Mouse (Mus musculus) kidney, postnatal 0 days (tissue): Measurements from ENCODE around the gene Ankrd61. TPM values are rescaled to one million over a fixed set of nuclear protein-coding genes. Genes with fewer than 3 reads are reported as not detected.

ENCODE experiments used
- ATAC-seq: fragments of 200-750 bp; cut with Nextera tagmentation; replicated peaks from 2 replicates; pipeline ENCODE4 v1.8.0; 2017; ENCODE audit warnings: low read depth, moderate number of reproducible peaks, moderate TSS enrichment, moderate library complexity; ENCODE audit not compliant: low FRiP score
- DNase-seq: peaks from one replicate; pipeline ENCODE4 v3.0.0-alpha.2; 2016; ENCODE audit warnings: low spot score
- H3K27ac ChIP-seq: fragments of 300-500 bp; sonication (generic); 2 replicates; pipeline ENCODE4 v1.5.1; 2014; ENCODE audit warnings: mild to moderate bottlenecking
- H3K27me3 ChIP-seq: fragments of 300-500 bp; sonication (generic); 2 replicates; pipeline ENCODE4 v1.6.1; 2014; ENCODE audit warnings: low read length, mixed read lengths; ENCODE audit not compliant: insufficient read depth
- H3K36me3 ChIP-seq: fragments of 300-500 bp; sonication (generic); 2 replicates; pipeline ENCODE4 v1.6.1; 2014; ENCODE audit warnings: low read length, mixed read lengths; ENCODE audit not compliant: insufficient read depth
- H3K4me1 ChIP-seq: fragments of 300-500 bp; sonication (generic); replicated peaks from 2 replicates; pipeline ENCODE4 v1.6.1; 2014; ENCODE audit warnings: antibody characterized with exemption, low read length, mixed read lengths; ENCODE audit not compliant: insufficient read depth
- H3K4me2 ChIP-seq: fragments of 300-500 bp; sonication (generic); 2 replicates; pipeline ENCODE4 v1.6.1; 2014; ENCODE audit warnings: mild to moderate bottlenecking, low read length, moderate library complexity, mixed read lengths
- H3K4me3 ChIP-seq: fragments of 300-500 bp; sonication (generic); replicated peaks from 2 replicates; pipeline ENCODE4 v1.5.1; 2014; ENCODE audit warnings: low read depth, low read length
- H3K9ac ChIP-seq: fragments of 300-500 bp; sonication (generic); 2 replicates; pipeline ENCODE4 v1.6.1; 2014; ENCODE audit warnings: low read depth, low read length
- H3K9me3 ChIP-seq: fragments of 300-500 bp; sonication (generic); replicated peaks from 2 replicates; pipeline ENCODE4 v1.6.1; 2016; ENCODE audit warnings: low read length, inconsistent platforms, mixed read lengths
- CTCF ChIP-seq: IDR thresholded peaks from 2 replicates; pipeline ENCODE4 v1.5.1; 2016; ENCODE audit warnings: antibody characterized with exemption, low read depth, mild to moderate bottlenecking, moderate library complexity
- WGBS: fragments of 180-500 bp; shearing (Covaris S2); extraction: QIAGEN DNeasy Blood & Tissue Kit; methylation state at CpG from one replicate; pipeline ENCODE4 v1.1.7; 2014; 5-methylcytosine and 5-hydroxymethylcytosine counted together
- polyA plus RNA-seq: library from polyadenylated mRNA; unstranded; fragments of >200 nt; fragmentation: Nextera tagmentation; extraction: Ambion mirVana; gene quantifications from 2 replicates; pipeline ENCODE4 v1.2.1, GENCODE M21; 2015

Gene Ankrd61
- polyA plus RNA-seq, 1 experiment from 2014 or later, result 0.22 TPM

- no peak within 1 kb of the TSS for H3K4me3 ChIP-seq
- WGBS, result 19% methylated on average over 8 of the region's 8 CpGs
Measured at GRCm38 (mm10) chr5:143932831-143933230, 35.3 kb upstream of the Ankrd61 start, which contains the start of gene Rsph10b. Gene Rsph10b, plus strand, starts transcription at chr5:143933035.

GRCm38 (mm10) chr5:143931863-143932580 lies 34.5 kb upstream of the Ankrd61 start:
- H3K4me1 ChIP-seq, result no peaks in the 10 kb centered on the region
- H3K9me3 ChIP-seq, result no peaks in the 10 kb centered on the region
- no peak overlapping the region for H3K4me3 ChIP-seq
- TF ChIP-seq CTCF, result no peak
- ATAC-seq (no peak), DNase-seq (no peak)
- no peak overlapping the region for H3K4me2 ChIP-seq
- WGBS, result 87% methylated on average over 6 of the region's 6 CpGs
- no peaks in the 10 kb centered on the region for H3K27me3 ChIP-seq
- H3K9ac ChIP-seq, result no peak overlapping the region
- H3K27ac ChIP-seq, result no peak overlapping the region
- H3K36me3 ChIP-seq, result peaks cover 28% of the 10 kb centered on the region

More at GRCm38 (mm10) chr5:143932831-143933230, 35.3 kb upstream of the Ankrd61 start, which contains the start of gene Rsph10b:
- Histone ChIP-seq H3K27me3 (no peaks in the 10 kb centered on the region), H3K4me2 (no peak within 1 kb of the TSS), H3K36me3 (peaks cover 28% of the 10 kb centered on the region), H3K9me3 (no peaks in the 10 kb centered on the region), H3K27ac (no peak within 1 kb of the TSS), H3K9ac (no peak within 1 kb of the TSS), H3K4me1 (no peaks in the 10 kb centered on the region)
- TF ChIP-seq CTCF, result no peak
- ATAC-seq (no peak), DNase-seq (peak; percentile 47)

- ATAC-seq, result no peak
- no peak for DNase-seq
- no peak overlapping the region for H3K4me2 ChIP-seq
- no peak overlapping the region for H3K4me3 ChIP-seq
- no peaks in the 10 kb centered on the region for H3K9me3 ChIP-seq
- 96% methylated on average over 12 of the region's 12 CpGs for WGBS
- no peak overlapping the region for H3K9ac ChIP-seq
- TF ChIP-seq CTCF, result no peak
- H3K36me3 ChIP-seq, result peaks cover 35% of the 10 kb centered on the region
- no peaks in the 10 kb centered on the region for H3K27me3 ChIP-seq
- H3K27ac ChIP-seq, result no peak overlapping the region
- no peaks in the 10 kb centered on the region for H3K4me1 ChIP-seq
Measured at GRCm38 (mm10) chr5:143930656-143931055, 33.2 kb upstream of the Ankrd61 start.

GRCm38 (mm10) chr5:143929291-143929690 lies 31.8 kb upstream of the Ankrd61 start:
- Histone ChIP-seq H3K27me3 (no peaks in the 10 kb centered on the region), H3K4me3 (no peak overlapping the region), H3K9me3 (no peaks in the 10 kb centered on the region), H3K4me1 (no peaks in the 10 kb centered on the region), H3K27ac (no peak overlapping the region), H3K4me2 (no peak overlapping the region), H3K36me3 (peaks cover 49% of the 10 kb centered on the region), H3K9ac (no peak overlapping the region)
- no peak for TF ChIP-seq CTCF
- ATAC-seq (no peak), DNase-seq (no peak)
- WGBS, result 91% methylated on average over 4 of the region's 4 CpGs

- H3K27me3 ChIP-seq, result no peaks in the 10 kb centered on the region
- no peak for ATAC-seq
- TF ChIP-seq CTCF, result no peak
- H3K9me3 ChIP-seq, result no peaks in the 10 kb centered on the region
- H3K4me1 ChIP-seq, result no peaks in the 10 kb centered on the region
- H3K27ac ChIP-seq, result no peak within 1 kb of the TSS
- H3K36me3 ChIP-seq, result peaks cover 58% of the 10 kb centered on the region
- DNase-seq, result no peak
- WGBS, result 93% methylated on average over 8 of the region's 8 CpGs
- H3K4me2 ChIP-seq, result no peak within 1 kb of the TSS
- H3K9ac ChIP-seq, result no peak within 1 kb of the TSS
- H3K4me3 ChIP-seq, result no peak within 1 kb of the TSS
Measured at GRCm38 (mm10) chr5:143927875-143928274, 30.4 kb upstream of the Ankrd61 start, which contains the start of gene Gm42421. Gene Gm42421, plus strand, starts transcription at chr5:143928175.

GRCm38 (mm10) chr5:143924781-143925452 lies 27.4 kb upstream of the Ankrd61 start:
- H3K4me3 ChIP-seq, result no peak overlapping the region
- peaks cover 56% of the 10 kb centered on the region for H3K36me3 ChIP-seq
- no peak overlapping the region for H3K9ac ChIP-seq
- no peak for ATAC-seq
- no peaks in the 10 kb centered on the region for H3K9me3 ChIP-seq
- WGBS, result 93% methylated on average over 6 of the region's 6 CpGs
- no peak overlapping the region for H3K4me2 ChIP-seq
- no peak for TF ChIP-seq CTCF
- H3K27me3 ChIP-seq, result no peaks in the 10 kb centered on the region
- no peaks in the 10 kb centered on the region for H3K4me1 ChIP-seq
- DNase-seq, result no peak
- H3K27ac ChIP-seq, result no peak overlapping the region
